In genomic region chr1:172647236-172647635, GRCm38 (mm10) we compare ENCODE assay signal across 31 mouse cellular contexts. TPM values are rescaled to one million over a fixed set of nuclear protein-coding genes. Genes with fewer than 3 reads are reported as not detected.
DNase-seq lines count a peak whose midpoint lies in the region; ATAC-seq and TF ChIP-seq lines count a peak whose summit lies in the region.
"Had no signal": no experiment of that assay in that cellular context is flagged by ENCODE, and none has a peak within 500 bp of the region (broad histone marks: within the 10 kb centered on the region; RNA-seq: fewer than 3 reads in every experiment).

No protein-coding gene starts in this region.

- no peak for TF ChIP-seq CTCF in Patski (IDR thresholded peaks at IDR 0.05)

- ATAC-seq in heart, embryonic 11.5 days (replicated peaks; ENCODE audit: insufficient number of reproducible peaks, low FRiP score, low TSS enrichment) = no peak
- peak; percentile 22; the same call in 1 of the 2 replicates for ATAC-seq in kidney, embryonic 16.5 days (ENCODE audit: low FRiP score, low TSS enrichment)
- peak; percentile 26 for ATAC-seq in Patski
- ATAC-seq in embryonic facial prominence, embryonic 14.5 days (ENCODE audit: low read depth) = no peak
- ATAC-seq: CD4-positive, CD25-positive, alpha-beta regulatory T cell, adult 4 months; forebrain, embryonic 13.5 days; hindbrain, postnatal 0 days; intestine, embryonic 15.5 days; lung, postnatal 0 days had no signal

- 49% methylated on average over 4 of the region's 4 CpGs for WGBS in heart, embryonic 11.5 days (ENCODE audit: insufficient replicate concordance)
- 48% methylated on average over 4 of the region's 4 CpGs for WGBS in heart, embryonic 10.5 days
- 29% methylated on average over 4 of the region's 4 CpGs for WGBS in kidney, embryonic 16.5 days
- 18% methylated on average over 4 of the region's 4 CpGs for whole genome bisulfite sequencing in embryonic facial prominence, embryonic 14.5 days

- H3K9me3 ChIP-seq in heart, embryonic 11.5 days (replicated peaks; ENCODE audit: control insufficient read depth, low read length) = no peaks in the 10 kb centered on the region
- H3K9me3 ChIP-seq in heart, embryonic 10.5 days = no peaks in the 10 kb centered on the region
- no peaks in the 10 kb centered on the region for H3K9me3 ChIP-seq in kidney, embryonic 16.5 days (ENCODE audit: low read length)
- H3K9me3 ChIP-seq in embryonic facial prominence, embryonic 14.5 days (ENCODE audit: control insufficient read depth, low read length) = no peaks in the 10 kb centered on the region
- H3K9me3 ChIP-seq: forebrain, embryonic 13.5 days; hindbrain, embryonic 12.5 days; intestine, embryonic 15.5 days; limb, embryonic 15.5 days; liver, embryonic 13.5 days; megakaryocyte, embryonic 14.5 days had no signal

- no peaks in the 10 kb centered on the region for H3K4me1 ChIP-seq in heart, embryonic 11.5 days (ENCODE audit: control insufficient read depth, insufficient read depth, low read length)
- H3K4me1 ChIP-seq in heart, embryonic 10.5 days = peaks cover 11% of the 10 kb centered on the region
- H3K4me1 ChIP-seq in kidney, embryonic 16.5 days (ENCODE audit: insufficient read depth, low read length) = peaks cover 22% of the 10 kb centered on the region
- no peaks in the 10 kb centered on the region for H3K4me1 ChIP-seq in embryonic facial prominence, embryonic 14.5 days (ENCODE audit: control insufficient read depth, insufficient read depth, low read length)
- H3K4me1 ChIP-seq: forebrain, embryonic 13.5 days; hindbrain, embryonic 12.5 days; intestine, embryonic 15.5 days; limb, embryonic 15.5 days; liver, embryonic 13.5 days; megakaryocyte, embryonic 14.5 days had no signal

- CTCF ChIA-PET in Patski (lab: Charles Lee) = interaction anchor here (1.2 to 1.4 kb wide), 3 partner anchors 10 to 14 kb away, joined by 3 to 5 read pairs (median 3); no protein-coding TSS in a partner anchor

- no peaks in the 10 kb centered on the region for H3K36me3 ChIP-seq in heart, embryonic 11.5 days (ENCODE audit: control insufficient read depth, insufficient read depth, low read length)
- no peaks in the 10 kb centered on the region for H3K36me3 ChIP-seq in heart, embryonic 10.5 days
- H3K36me3 ChIP-seq in kidney, embryonic 16.5 days (ENCODE audit: insufficient read depth, low read length) = no peaks in the 10 kb centered on the region
- H3K36me3 ChIP-seq in embryonic facial prominence, embryonic 14.5 days (ENCODE audit: control insufficient read depth, insufficient read depth, low read length) = no peaks in the 10 kb centered on the region
- H3K36me3 ChIP-seq: hindbrain, embryonic 12.5 days; intestine, embryonic 15.5 days; limb, embryonic 15.5 days; liver, embryonic 13.5 days had no signal

- in situ Hi-C loops in Patski (cut with MboI; ENCODE audit: low pct_unique_long_range_greater_than_20kb) = loop anchor here (25.0 kb wide), 1 partner anchor 740 kb away; no protein-coding TSS in a partner anchor

- POLR2A ChIA-PET in Patski (lab: Charles Lee) = no interaction called here

- no peaks in the 10 kb centered on the region for H3K27me3 ChIP-seq in heart, embryonic 11.5 days (ENCODE audit: control insufficient read depth, insufficient read depth, low read length)
- no peaks in the 10 kb centered on the region for H3K27me3 ChIP-seq in heart, embryonic 10.5 days (ENCODE audit: insufficient read depth, poor library complexity, severe bottlenecking)
- H3K27me3 ChIP-seq in kidney, embryonic 16.5 days (ENCODE audit: insufficient read depth, low read length) = no peaks in the 10 kb centered on the region
- H3K27me3 ChIP-seq in Patski = peaks cover 6% of the 10 kb centered on the region
- no peaks in the 10 kb centered on the region for H3K27me3 ChIP-seq in embryonic facial prominence, embryonic 14.5 days (replicated peaks; ENCODE audit: control insufficient read depth, insufficient read depth, low read length)
- H3K27me3 ChIP-seq: forebrain, embryonic 13.5 days; hindbrain, embryonic 12.5 days; intestine, embryonic 15.5 days; limb, embryonic 15.5 days; liver, embryonic 13.5 days had no signal

- no peak overlapping the region for H3K27ac ChIP-seq in heart, embryonic 11.5 days (ENCODE audit: low read depth, low read length)
- no peak overlapping the region for H3K27ac ChIP-seq in heart, embryonic 10.5 days
- H3K27ac ChIP-seq in kidney, embryonic 16.5 days (ENCODE audit: low read length) = no peak overlapping the region
- H3K27ac ChIP-seq in embryonic facial prominence, embryonic 14.5 days (replicated peaks; ENCODE audit: low read depth, low read length) = no peak overlapping the region
- H3K27ac ChIP-seq: forebrain, embryonic 13.5 days; hindbrain, embryonic 12.5 days; hindbrain, postnatal 0 days; intestine, embryonic 15.5 days; limb, embryonic 15.5 days; liver, embryonic 13.5 days had no signal

- H3K4me2 ChIP-seq in heart, embryonic 11.5 days = peak overlapping the region; percentile 12; the same call in 1 of the 2 replicates
- no peak overlapping the region for H3K4me2 ChIP-seq in kidney, embryonic 16.5 days (replicated peaks; ENCODE audit: low read depth, low read length)
- H3K4me2 ChIP-seq in embryonic facial prominence, embryonic 14.5 days (ENCODE audit: low read depth, low read length) = no peak overlapping the region
- H3K4me2 ChIP-seq: forebrain, embryonic 13.5 days; hindbrain, embryonic 12.5 days; intestine, embryonic 15.5 days; limb, embryonic 15.5 days; liver, embryonic 13.5 days had no signal

- H3K4me3 ChIP-seq in heart, embryonic 11.5 days (ENCODE audit: low read depth, low read length) = no peak overlapping the region
- H3K4me3 ChIP-seq in heart, embryonic 10.5 days = no peak overlapping the region
- H3K4me3 ChIP-seq in kidney, embryonic 16.5 days (ENCODE audit: low read length) = no peak overlapping the region
- H3K4me3 ChIP-seq in embryonic facial prominence, embryonic 14.5 days (ENCODE audit: low read depth, low read length) = no peak overlapping the region
- H3K4me3 ChIP-seq: forebrain, embryonic 13.5 days; hindbrain, embryonic 12.5 days; intestine, embryonic 15.5 days; limb, embryonic 15.5 days; liver, embryonic 13.5 days; megakaryocyte, embryonic 14.5 days had no signal

- DNase-seq in heart, embryonic 10.5 days (ENCODE audit: low spot score) = no peak
- no peak for DNase-seq in kidney, postnatal 10 days
- no peak for DNase-seq in Patski (ENCODE audit: low read depth, low spot score)
- DNase-seq in embryonic facial prominence, embryonic 14.5 days (ENCODE audit: low spot score) = peak; percentile 39
- DNase-seq in ovary, postnatal 36 days (ENCODE audit: low spot score) = no peak
- DNase-seq: adrenal gland, postnatal 25 days; cerebellum, adult 18-20 months; cerebellum, postnatal 10 days; heart, postnatal 36 days; kidney, adult 8-10 months; kidney, postnatal 36 days; layer of hippocampus, postnatal 36 days; left cerebral cortex, postnatal 4 days; liver, embryonic 13.5 days; lung, adult 18-20 months; lung, postnatal 4 days; right cerebral cortex, postnatal 25 days; thymus, postnatal 14 days had no signal

- H3K9ac ChIP-seq in heart, embryonic 11.5 days (ENCODE audit: low read depth, low read length) = no peak overlapping the region
- no peak overlapping the region for H3K9ac ChIP-seq in kidney, embryonic 16.5 days (replicated peaks; ENCODE audit: low read length)
- no peak overlapping the region for H3K9ac ChIP-seq in embryonic facial prominence, embryonic 14.5 days (ENCODE audit: low read depth, low read length)
- H3K9ac ChIP-seq: forebrain, embryonic 13.5 days; hindbrain, embryonic 12.5 days; intestine, embryonic 15.5 days; limb, embryonic 15.5 days; liver, embryonic 13.5 days had no signal

RNA-seq across cellular contexts. Expression of gene Dusp23, which starts 14.5 kb away (rescaled TPM):
- polyA plus RNA-seq in heart, embryonic 11.5 days (2014; fragmentation: Nextera tagmentation; extraction: Ambion mirVana) = 11.8 and 14.5 TPM in 2 replicates
- 9.2 and 10.5 TPM in 2 replicates for polyA plus RNA-seq in heart, embryonic 10.5 days (2016; fragmentation: Nextera tagmentation; extraction: Ambion mirVana)
- 18.5 and 21.7 TPM in 2 replicates for polyA plus RNA-seq in kidney, embryonic 16.5 days (2015; fragmentation: Nextera tagmentation; extraction: Ambion mirVana)
- 0.78 TPM for polyA plus RNA-seq in Patski (2021)
- polyA plus RNA-seq in embryonic facial prominence, embryonic 14.5 days (2014; fragmentation: Nextera tagmentation; extraction: Ambion mirVana) = 15.7 and 16.0 TPM in 2 replicates

RNA-seq across cellular contexts. Expression of gene Fcrl6, which starts 44.9 kb away (rescaled TPM):
- polyA plus RNA-seq in heart, embryonic 11.5 days (2014; fragmentation: Nextera tagmentation; extraction: Ambion mirVana) = not detected in 2 replicates
- not detected in 2 replicates for polyA plus RNA-seq in heart, embryonic 10.5 days (2016; fragmentation: Nextera tagmentation; extraction: Ambion mirVana)
- polyA plus RNA-seq in kidney, embryonic 16.5 days (2015; fragmentation: Nextera tagmentation; extraction: Ambion mirVana) = not detected in 2 replicates
- not detected for polyA plus RNA-seq in Patski (2021)
- polyA plus RNA-seq in embryonic facial prominence, embryonic 14.5 days (2014; fragmentation: Nextera tagmentation; extraction: Ambion mirVana) = 0.13 and 0.26 TPM in 2 replicates
- polyA plus RNA-seq: CD4-positive, CD25-positive, alpha-beta regulatory T cell, adult 4 months; forebrain, embryonic 13.5 days; hindbrain, postnatal 0 days; intestine, embryonic 15.5 days; liver, embryonic 13.5 days; lung, postnatal 0 days; stomach, embryonic 16.5 days; urinary bladder, adult 2 months had no signal

RNA-seq across cellular contexts. Expression of gene Crp, which starts 50.6 kb away (rescaled TPM):
- 0.11 TPM in 1 of 2 replicates, not detected in the other for polyA plus RNA-seq in heart, embryonic 11.5 days (2014; fragmentation: Nextera tagmentation; extraction: Ambion mirVana)
- polyA plus RNA-seq in heart, embryonic 10.5 days (2016; fragmentation: Nextera tagmentation; extraction: Ambion mirVana) = 0.20 TPM in 1 of 2 replicates, not detected in the other
- 0.69 and 0.73 TPM in 2 replicates for polyA plus RNA-seq in kidney, embryonic 16.5 days (2015; fragmentation: Nextera tagmentation; extraction: Ambion mirVana)
- 0.04 TPM for polyA plus RNA-seq in Patski (2021)
- polyA plus RNA-seq in embryonic facial prominence, embryonic 14.5 days (2014; fragmentation: Nextera tagmentation; extraction: Ambion mirVana) = not detected in 2 replicates
- polyA plus RNA-seq: CD4-positive, CD25-positive, alpha-beta regulatory T cell, adult 4 months; forebrain, embryonic 13.5 days; hindbrain, embryonic 12.5 days; urinary bladder, adult 2 months had no signal

RNA-seq across cellular contexts. Expression of gene Slamf8, which starts 56.9 kb away (rescaled TPM):
- polyA plus RNA-seq in heart, embryonic 11.5 days (2014; fragmentation: Nextera tagmentation; extraction: Ambion mirVana) = not detected in 2 replicates
- not detected in 2 replicates for polyA plus RNA-seq in heart, embryonic 10.5 days (2016; fragmentation: Nextera tagmentation; extraction: Ambion mirVana)
- polyA plus RNA-seq in kidney, embryonic 16.5 days (2015; fragmentation: Nextera tagmentation; extraction: Ambion mirVana) = 0.12 TPM in 1 of 2 replicates, not detected in the other
- not detected for polyA plus RNA-seq in Patski (2021)
- 0.17 TPM in 1 of 2 replicates, not detected in the other for polyA plus RNA-seq in embryonic facial prominence, embryonic 14.5 days (2014; fragmentation: Nextera tagmentation; extraction: Ambion mirVana)
- polyA plus RNA-seq: forebrain, embryonic 13.5 days; hindbrain, embryonic 12.5 days; hindbrain, postnatal 0 days; neural tube, embryonic 14.5 days had no signal

Comparison
In these comparisons a context has a peak if more than half of its experiments do, and no peak if none do; other contexts are left out.
1. ATAC-seq: peak in kidney, embryonic 16.5 days (single experiment) and Patski (single experiment); none in heart, embryonic 11.5 days (single experiment) and embryonic facial prominence, embryonic 14.5 days (single experiment).